Mouse (Mus musculus) MEL (cell line): Measurements from ENCODE around the gene Bcas3. TPM values are rescaled to one million over a fixed set of nuclear protein-coding genes. Genes with fewer than 3 reads are reported as not detected.

Source experiments
- DNase-seq: peaks from one replicate; pipeline ENCODE4 v3.0.0; 2011; ENCODE audit warnings: low read depth, low spot score
- H3K27ac ChIP-seq: 2 replicates; pipeline ENCODE4 v1.5.1; 2012; ENCODE audit warnings: low read depth, mild to moderate bottlenecking, control low read depth, low read length, moderate library complexity; ENCODE audit not compliant: control insufficient read depth
- H3K27me3 ChIP-seq, 2 experiments: fragments of 150-350 bp in 1 of 2; sonication (generic) in 1 of 2; 2 replicates each; pipeline ENCODE4 v1.6.1; 2012; ENCODE audit warnings: low read length in 2 of 2, mild to moderate bottlenecking in 2 of 2, improper control_type of control experiment in 1 of 2, moderate library complexity in 1 of 2; ENCODE audit not compliant: insufficient read depth in 2 of 2, control insufficient read depth in 1 of 2
- H3K36me3 ChIP-seq, 2 experiments: 2 replicates each; pipeline ENCODE4 v1.6.1; 2012 to 2014; ENCODE audit warnings: low read length in 2 of 2, improper control_type of control experiment in 1 of 2, inconsistent platforms in 1 of 2, mild to moderate bottlenecking in 1 of 2; ENCODE audit not compliant: insufficient read depth in 2 of 2, control insufficient read depth in 1 of 2
- H3K4me1 ChIP-seq, 2 experiments: fragments of 150-350 bp in 1 of 2; sonication (generic) in 1 of 2; 2 replicates each; pipeline ENCODE4 v1.6.1; 2012; ENCODE audit warnings: low read length in 2 of 2, improper control_type of control experiment in 1 of 2, mild to moderate bottlenecking in 1 of 2; ENCODE audit not compliant: insufficient read depth in 2 of 2, control insufficient read depth in 1 of 2
- H3K4me3 ChIP-seq, 2 experiments: fragments of 150-350 bp in 1 of 2; sonication (generic) in 1 of 2; 2 replicates each; pipeline ENCODE4 v1.5.1; 2012; ENCODE audit warnings: low read depth in 2 of 2, low read length in 2 of 2, mild to moderate bottlenecking in 2 of 2, moderate library complexity in 2 of 2, control low read depth in 1 of 2, improper control_type of control experiment in 1 of 2; ENCODE audit not compliant: control insufficient read depth in 1 of 2, insufficient read depth in 1 of 2
- H3K79me2 ChIP-seq: 2 replicates; pipeline ENCODE4 v1.6.1; 2012; ENCODE audit warnings: mild to moderate bottlenecking, low read length, moderate library complexity; ENCODE audit not compliant: control insufficient read depth, poor library complexity, insufficient read depth
- H3K9ac ChIP-seq: 2 replicates; pipeline ENCODE4 v1.6.1; 2012; ENCODE audit warnings: low read depth, mild to moderate bottlenecking, control low read depth, low read length, moderate library complexity; ENCODE audit not compliant: control insufficient read depth, poor library complexity, severe bottlenecking
- H3K9me3 ChIP-seq: fragments of 150-350 bp; sonication (generic); replicated peaks from 2 replicates; pipeline ENCODE4 v1.6.1; 2012; ENCODE audit warnings: mild to moderate bottlenecking, low read length, improper control_type of control experiment, moderate library complexity; ENCODE audit not compliant: insufficient read depth
- CHD2 ChIP-seq: IDR thresholded peaks from 2 replicates; pipeline ENCODE4 v1.6.1; 2011; ENCODE audit warnings: low read length, improper control_type of control experiment
- EP300 ChIP-seq, 2 experiments: IDR thresholded peaks; 2 replicates each; pipeline ENCODE4 v1.6.1; 2011; ENCODE audit warnings: improper control_type of control experiment in 2 of 2, low read length in 2 of 2, low read depth in 1 of 2, mild to moderate bottlenecking in 1 of 2
- ETS1 ChIP-seq: IDR thresholded peaks from 2 replicates; pipeline ENCODE4 v1.6.1; 2012; ENCODE audit warnings: low read depth, mild to moderate bottlenecking, inconsistent platforms, low read length, improper control_type of control experiment, moderate library complexity
- GABPA ChIP-seq: IDR thresholded peaks from 2 replicates; pipeline ENCODE4 v1.6.1; 2012; ENCODE audit warnings: low read depth, mild to moderate bottlenecking, inconsistent platforms, low read length, improper control_type of control experiment, moderate library complexity
- HCFC1 ChIP-seq: IDR thresholded peaks from 2 replicates; pipeline ENCODE4 v1.6.1; 2012; ENCODE audit warnings: low read depth, mild to moderate bottlenecking, inconsistent platforms, low read length, improper control_type of control experiment, moderate library complexity
- JUND ChIP-seq: IDR thresholded peaks from 2 replicates; pipeline ENCODE4 v1.6.1; 2011; ENCODE audit warnings: low read depth, mild to moderate bottlenecking, improper control_type of control experiment, low read length
- MAFK ChIP-seq: IDR thresholded peaks from 2 replicates; pipeline ENCODE4 v1.6.1; 2011; ENCODE audit warnings: low read depth, mild to moderate bottlenecking, low read length, improper control_type of control experiment, borderline replicate concordance
- MAX ChIP-seq: IDR thresholded peaks from 2 replicates; pipeline ENCODE4 v1.6.1; 2011; ENCODE audit warnings: low read length, improper control_type of control experiment
- MAZ ChIP-seq: IDR thresholded peaks from 2 replicates; pipeline ENCODE4 v1.6.1; 2012; ENCODE audit warnings: low read depth, mild to moderate bottlenecking, inconsistent platforms, low read length, improper control_type of control experiment
- MXI1 ChIP-seq: IDR thresholded peaks from 2 replicates; pipeline ENCODE4 v1.6.1; 2011; ENCODE audit warnings: mild to moderate bottlenecking, low read depth, low read length, improper control_type of control experiment
- MYC ChIP-seq: IDR thresholded peaks from 2 replicates; pipeline ENCODE4 v1.6.1; 2011; ENCODE audit warnings: low read depth, mild to moderate bottlenecking, low read length, improper control_type of control experiment, moderate library complexity
- POLR2AphosphoS5 ChIP-seq: IDR thresholded peaks from 2 replicates; pipeline ENCODE4 v1.6.1; 2012; ENCODE audit warnings: low read depth, borderline replicate concordance, mild to moderate bottlenecking, inconsistent platforms, low read length, moderate library complexity, mixed read lengths
- RAD21 ChIP-seq: IDR thresholded peaks from 2 replicates; pipeline ENCODE4 v1.6.1; 2011; ENCODE audit warnings: mild to moderate bottlenecking, low read depth, low read length, improper control_type of control experiment
- RCOR1 ChIP-seq: IDR thresholded peaks from 2 replicates; pipeline ENCODE4 v1.6.1; 2012; ENCODE audit warnings: low read depth, mild to moderate bottlenecking, inconsistent platforms, low read length, improper control_type of control experiment
- SMC3 ChIP-seq: IDR thresholded peaks from 2 replicates; pipeline ENCODE4 v1.6.1; 2011; ENCODE audit warnings: low read depth, low read length, improper control_type of control experiment
- TAL1 ChIP-seq: IDR thresholded peaks from 2 replicates; pipeline ENCODE4 v1.6.1; 2012; ENCODE audit warnings: mild to moderate bottlenecking, inconsistent platforms, low read length, moderate library complexity, mixed read lengths
- TBP ChIP-seq: IDR thresholded peaks from 2 replicates; pipeline ENCODE4 v1.8.0; 2011; ENCODE audit warnings: low read depth, low read length, improper control_type of control experiment
- TCF12 ChIP-seq: IDR thresholded peaks from 2 replicates; pipeline ENCODE4 v1.6.1; 2014; ENCODE audit warnings: low read depth, mild to moderate bottlenecking, inconsistent platforms, low read length, improper control_type of control experiment, moderate library complexity
- USF1 ChIP-seq: IDR thresholded peaks from 2 replicates; pipeline ENCODE4 v1.6.1; 2014; ENCODE audit warnings: low read depth, mild to moderate bottlenecking, inconsistent platforms, low read length, improper control_type of control experiment, moderate library complexity
- USF2 ChIP-seq, 2 experiments: IDR thresholded peaks; 2 replicates each; pipeline ENCODE4 v1.6.1; 2011 to 2012; ENCODE audit warnings: improper control_type of control experiment in 2 of 2, low read length in 2 of 2, borderline replicate concordance in 1 of 2, inconsistent platforms in 1 of 2, low read depth in 1 of 2, mild to moderate bottlenecking in 1 of 2; ENCODE audit not compliant: insufficient read depth in 1 of 2
- ZC3H11A ChIP-seq: IDR thresholded peaks from 2 replicates; pipeline ENCODE4 v1.6.1; 2012; ENCODE audit warnings: low read depth, mild to moderate bottlenecking, inconsistent platforms, low read length, improper control_type of control experiment
- ZKSCAN1 ChIP-seq: IDR thresholded peaks from 2 replicates; pipeline ENCODE4 v1.6.1; 2012; ENCODE audit warnings: low read depth, mild to moderate bottlenecking, inconsistent platforms, low read length, improper control_type of control experiment, moderate library complexity
- ZMIZ1 ChIP-seq: IDR thresholded peaks from 2 replicates; pipeline ENCODE4 v1.6.1; 2012; ENCODE audit warnings: low read depth, mild to moderate bottlenecking, inconsistent platforms, low read length, improper control_type of control experiment, moderate library complexity
- ZNF384 ChIP-seq: IDR thresholded peaks from 2 replicates; pipeline ENCODE4 v1.6.1; 2012; ENCODE audit warnings: low read depth, mild to moderate bottlenecking, inconsistent platforms, low read length, improper control_type of control experiment
- polyA plus RNA-seq, 2 experiments: library from polyadenylated mRNA; stranded (reverse) in 1 of 2; unstranded in 1 of 2; fragments of >175 nt in 1 of 2; fragments of >200 nt in 1 of 2; gene quantifications; 2 replicates each; pipeline versions ENCODE4 v1.2.1 to v1.2.4; 2012; ENCODE audit warnings: low replicate concordance in 2 of 2, low read depth in 1 of 2; ENCODE audit not compliant: insufficient read length in 2 of 2, insufficient read depth in 1 of 2, missing spikeins in 1 of 2
- total RNA-seq: library from RNA; depleted of rRNA; stranded (reverse); fragments of 300-350 nt; gene quantifications from 2 replicates; pipeline ENCODE4 v1.2.3, GENCODE M21; 2012

Gene Bcas3
- total and polyA plus RNA-seq, 3 experiments = 8.6 to 14.7 TPM; not detected in 1

DNA sequence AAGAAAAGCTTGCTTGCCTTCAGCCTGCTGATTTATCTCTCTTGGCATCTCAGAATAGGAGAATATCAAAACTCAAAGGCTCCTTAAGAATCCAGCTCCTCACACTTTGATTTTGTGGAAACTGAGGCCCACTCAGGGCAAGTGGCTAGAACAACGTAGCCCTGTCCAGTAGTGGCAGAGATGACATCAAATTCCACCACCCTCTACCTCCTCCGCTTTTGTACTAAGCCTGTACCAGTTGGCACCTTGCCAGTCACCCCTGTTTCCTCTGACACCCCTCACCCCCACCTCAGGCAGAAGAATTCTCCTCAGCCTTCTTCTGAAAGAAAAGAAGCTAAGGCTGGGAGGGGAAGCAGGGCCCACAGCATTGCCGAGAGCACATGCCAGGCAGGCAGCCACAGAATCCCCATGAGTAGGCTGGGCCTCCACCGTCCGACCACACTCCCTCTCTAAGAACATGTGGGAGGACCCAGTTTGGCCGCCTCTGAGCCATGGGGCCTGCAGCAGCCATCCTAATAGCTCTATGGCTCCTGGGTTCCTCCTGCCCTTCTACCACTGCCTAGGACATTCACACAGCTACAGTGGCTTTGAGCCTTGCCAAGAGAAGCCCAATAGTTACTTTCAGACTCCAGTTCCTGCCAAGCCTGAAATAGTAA lies 407.6 kb downstream of the Bcas3 start:
- no peak overlapping the region for H3K9ac ChIP-seq
- no peak overlapping the region for H3K4me3 ChIP-seq
- no peaks in the 10 kb centered on the region for H3K9me3 ChIP-seq
- no peak overlapping the region for H3K27ac ChIP-seq
- no peaks in the 10 kb centered on the region for H3K4me1 ChIP-seq
- DNase-seq = no peak
- no peaks in the 10 kb centered on the region for H3K79me2 ChIP-seq
- H3K27me3 ChIP-seq = 0 out of 4 replicates have a peak, but pooled peaks cover 0 to 2% of the 10 kb centered on the region in 2 experiments
- TF ChIP-seq USF1 = no peak
- no peak for TF ChIP-seq ETS1
- no peak for TF ChIP-seq RCOR1
- no peak for TF ChIP-seq TCF12
- TF ChIP-seq HCFC1 = no peak
- TF ChIP-seq TBP = no peak
- no peak for TF ChIP-seq MAZ
- no peak for TF ChIP-seq MAFK
- TF ChIP-seq CHD2 = no peak
- TF ChIP-seq JUND = no peak
- TF ChIP-seq TAL1 = no peak
- TF ChIP-seq GABPA = no peak
- TF ChIP-seq ZC3H11A = no peak
- no peak for TF ChIP-seq MXI1
- TF ChIP-seq EP300 (IDR thresholded peaks at IDR 0.05; ENCODE audit: low read depth in 1 of 2, low read length in 2 of 2) = no peak
- TF ChIP-seq USF2 (IDR thresholded peaks at IDR 0.05; ENCODE audit: borderline replicate concordance in 1 of 2, insufficient read depth in 1 of 2, low read depth in 1 of 2, low read length in 2 of 2) = no peak
- no peak for TF ChIP-seq ZMIZ1
- TF ChIP-seq SMC3 = no peak
- H3K36me3 ChIP-seq = no peaks in the 10 kb centered on the region

DNA sequence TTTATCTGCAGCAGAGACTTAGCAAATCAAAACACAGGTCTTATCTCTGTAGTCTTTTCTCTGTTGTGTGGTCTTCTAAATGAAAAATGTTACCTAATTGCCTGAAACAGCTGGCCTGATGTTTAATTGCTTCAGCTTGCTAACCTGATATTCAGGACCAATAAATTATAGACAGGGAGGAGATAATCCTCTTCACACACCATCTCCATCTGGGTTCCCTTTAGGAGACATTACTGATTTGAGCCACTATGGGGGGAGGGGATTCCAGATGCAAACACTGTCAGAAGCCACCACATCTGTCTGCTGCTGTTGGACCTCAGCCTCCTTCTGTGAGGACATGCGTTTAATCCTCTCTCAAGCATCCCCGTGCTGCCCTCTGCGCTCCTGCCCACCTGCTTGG lies 408.2 kb downstream of the Bcas3 start:
- H3K9me3 ChIP-seq = no peaks in the 10 kb centered on the region
- H3K27me3 ChIP-seq = 0 out of 4 replicates have a peak, but pooled peaks cover 0 to 2% of the 10 kb centered on the region in 2 experiments
- no peaks in the 10 kb centered on the region for H3K4me1 ChIP-seq
- TF ChIP-seq ZKSCAN1 (no peak), ZNF384 (no peak), MYC (no peak), MXI1 (no peak), GABPA (no peak), POLR2AphosphoS5 (no peak), EP300 (IDR thresholded peaks at IDR 0.05; ENCODE audit: low read depth in 1 of 2, low read length in 2 of 2) (no peak), MAX (no peak), USF2 (IDR thresholded peaks at IDR 0.05; ENCODE audit: borderline replicate concordance in 1 of 2, insufficient read depth in 1 of 2, low read depth in 1 of 2, low read length in 2 of 2) (no peak), CHD2 (no peak), RCOR1 (no peak; the same call in 1 of the 2 replicates), HCFC1 (no peak), RAD21 (no peak), USF1 (no peak)
- no peak overlapping the region for H3K9ac ChIP-seq
- H3K4me3 ChIP-seq = no peak overlapping the region
- H3K27ac ChIP-seq = no peak overlapping the region
- DNase-seq = no peak
- H3K79me2 ChIP-seq = no peaks in the 10 kb centered on the region
- no peaks in the 10 kb centered on the region for H3K36me3 ChIP-seq
